Comparison of ENCODE assay signal across 39 mouse cellular contexts in genomic region chr19:58704556-58704955, GRCm38 (mm10). TPM values are rescaled to one million over a fixed set of nuclear protein-coding genes. Genes with fewer than 3 reads are reported as not detected.
DNase-seq lines count a peak whose midpoint lies in the region; ATAC-seq and TF ChIP-seq lines count a peak whose summit lies in the region.
"Had no signal": no experiment of that assay in that cellular context is flagged by ENCODE, and none has a peak within 500 bp of the region (broad histone marks: within the 10 kb centered on the region; RNA-seq: fewer than 3 reads in every experiment).

No protein-coding gene starts in this region.

- peak overlapping the region; percentile 1 for H3K4me2 ChIP-seq in myocyte (ENCODE audit: low read depth)
- H3K4me2 ChIP-seq: embryonic facial prominence, embryonic 13.5 days; forebrain, embryonic 13.5 days; heart, embryonic 12.5 days; heart, embryonic 15.5 days; hindbrain, embryonic 14.5 days had no signal

- intact Hi-C loops in gastrocnemius, postnatal 36 days (cut with DNase I): no loop called here

- H3K36me3 ChIP-seq in myocyte (ENCODE audit: control insufficient read depth, insufficient read depth): no peaks in the 10 kb centered on the region
- H3K36me3 ChIP-seq: embryonic facial prominence, embryonic 10.5 days; embryonic facial prominence, embryonic 13.5 days; forebrain, embryonic 10.5 days; heart, embryonic 12.5 days; heart, embryonic 15.5 days had no signal

- no peaks in the 10 kb centered on the region for H3K27me3 ChIP-seq in myocyte (ENCODE audit: control insufficient read depth, insufficient read depth, insufficient read length)
- H3K27me3 ChIP-seq: embryonic facial prominence, embryonic 13.5 days; forebrain, embryonic 13.5 days; heart, embryonic 12.5 days; heart, embryonic 15.5 days had no signal

- TF ChIP-seq POLR2A in myocyte (IDR thresholded peaks at IDR 0.05; ENCODE audit: insufficient read length, low read depth): no peak

- no peak overlapping the region for H3K4me3 ChIP-seq in myocyte
- H3K4me3 ChIP-seq: embryonic facial prominence, embryonic 10.5 days; embryonic facial prominence, embryonic 13.5 days; erythroblast, embryonic 14.5 days; forebrain, embryonic 10.5 days; forebrain, embryonic 13.5 days; heart, embryonic 12.5 days; heart, embryonic 15.5 days had no signal

- DNase-seq in frontal cortex, postnatal 36 days (ENCODE audit: low spot score in 2 of 2): no peak
- DNase-seq in right cerebral cortex, postnatal 25 days: peak; percentile 7
- no peak for DNase-seq in right cerebral cortex, adult 18-20 months
- DNase-seq in brain, adult 2 months (ENCODE audit: low read depth, low spot score): peak; percentile 40
- no peak for DNase-seq in gastrocnemius, postnatal 36 days
- no peak for DNase-seq in adrenal gland, postnatal 36 days
- DNase-seq: adrenal gland, postnatal 10 days; cerebellum, adult 11-12 months; cerebellum, adult 8-10 months; cerebellum, postnatal 10 days; cerebellum, postnatal 36 days; embryo, embryonic 11 days; gastrocnemius, postnatal 25 days; heart, adult 18-20 months; heart, postnatal 10 days; heart, postnatal 4 days had no signal

- H3ac ChIP-seq in myocyte (ENCODE audit: control insufficient read depth, insufficient read length): no peak overlapping the region

- ATAC-seq in frontal cortex, adult (ENCODE audit: low TSS enrichment): peak; percentile 72
- ATAC-seq: activated CD4-positive, CD25-positive, alpha-beta regulatory T cell, adult 4 months; CD4-positive, CD25-positive, alpha-beta regulatory T cell, adult 4 months; forebrain, embryonic 13.5 days; forebrain, embryonic 16.5 days; hindbrain, postnatal 0 days; inflammation-experienced regulatory T-cells, adult 6 months; intestine, embryonic 16.5 days had no signal

- H3K79me2 ChIP-seq in myocyte (ENCODE audit: control insufficient read depth, insufficient read depth): no peaks in the 10 kb centered on the region

TF ChIP-seq in myocyte, 11 proteins besides CTCF, POLR2A, EP300 and RAD21:
- TF ChIP-seq TCF12 (IDR thresholded peaks at IDR 0.05; ENCODE audit: insufficient read depth, poor library complexity, severe bottlenecking): no peak

RNA-seq across cellular contexts. Expression of gene Pnliprp1, which starts 24.1 kb away (rescaled TPM):
- polyA plus RNA-seq in myocyte (2012; fragmentation: generic; extraction: Trizol): not detected
- total RNA-seq in gastrocnemius, postnatal 36 days (2021): not detected
- not detected for total RNA-seq in adrenal gland, postnatal 36 days (2021)
- total RNA-seq: adrenal gland, adult 18-20 months; gastrocnemius, adult 8-10 months; gastrocnemius, postnatal 25 days; hindbrain, postnatal 0 days; MEL had no signal
- polyA plus RNA-seq: activated CD4-positive, CD25-positive, alpha-beta regulatory T cell, adult 4 months; C2C12; CD4-positive, CD25-positive, alpha-beta regulatory T cell, adult 4 months; cortical plate, adult 2 months; embryonic facial prominence, embryonic 13.5 days; erythroblast, embryonic 14.5 days; forebrain, embryonic 10.5 days; frontal cortex, adult 2 months; hindbrain, embryonic 11.5 days; hindbrain, embryonic 14.5 days; hindbrain, postnatal 0 days; inflammation-experienced regulatory T-cells, adult 6 months had no signal

RNA-seq across cellular contexts. Expression of gene Pnlip, which starts 52.3 kb away (rescaled TPM):
- not detected for polyA plus RNA-seq in myocyte (2012; fragmentation: generic; extraction: Trizol)
- total RNA-seq in gastrocnemius, postnatal 36 days (2021): not detected
- total RNA-seq in adrenal gland, postnatal 36 days (2021): under 1 TPM in 1 of 2 experiments, not detected in 1; 0.20 TPM
- total RNA-seq: adrenal gland, adult 18-20 months; adrenal gland, postnatal 10 days; gastrocnemius, adult 8-10 months; gastrocnemius, postnatal 25 days; heart, adult 18-20 months; heart, postnatal 10 days; heart, postnatal 4 days; MEL had no signal
- polyA plus RNA-seq: activated CD4-positive, CD25-positive, alpha-beta regulatory T cell, adult 4 months; C2C12; CD4-positive, CD25-positive, alpha-beta regulatory T cell, adult 4 months; embryonic facial prominence, embryonic 10.5 days; embryonic facial prominence, embryonic 13.5 days; erythroblast, embryonic 14.5 days; forebrain, embryonic 10.5 days; forebrain, embryonic 13.5 days; heart, embryonic 12.5 days; heart, embryonic 15.5 days; inflammation-experienced regulatory T-cells, adult 6 months had no signal

RNA-seq across cellular contexts. Expression of gene Pnliprp2, which starts 55.0 kb away (rescaled TPM):
- polyA plus RNA-seq in myocyte (2012; fragmentation: generic; extraction: Trizol): not detected
- total RNA-seq in gastrocnemius, postnatal 36 days (2021): not detected
- total RNA-seq in adrenal gland, postnatal 36 days (2021): not detected
- total RNA-seq: adrenal gland, adult 18-20 months; adrenal gland, postnatal 10 days; gastrocnemius, adult 8-10 months; gastrocnemius, postnatal 25 days; heart, adult 18-20 months; heart, postnatal 10 days; hindbrain, postnatal 0 days; MEL had no signal
- polyA plus RNA-seq: activated CD4-positive, CD25-positive, alpha-beta regulatory T cell, adult 4 months; C2C12; CD4-positive, CD25-positive, alpha-beta regulatory T cell, adult 4 months; embryonic facial prominence, embryonic 10.5 days; embryonic facial prominence, embryonic 13.5 days; erythroblast, embryonic 14.5 days; hindbrain, postnatal 0 days; inflammation-experienced regulatory T-cells, adult 6 months had no signal

Comparison
In these comparisons a context has a peak if more than half of its experiments do, and no peak if none do; other contexts are left out.
1. DNase-seq: peak in right cerebral cortex, postnatal 25 days (single experiment) and brain, adult 2 months (single experiment); none in frontal cortex, postnatal 36 days (0 of 2), right cerebral cortex, adult 18-20 months (single experiment), gastrocnemius, postnatal 36 days (0 of 2) and adrenal gland, postnatal 36 days (0 of 2).